Mouse (Mus musculus) liver, adult 2 months (tissue): Measurements from ENCODE around the gene Rsf1.

Source experiments
- CTCF ChIP-seq: fragments of 200-500 bp; IDR thresholded peaks from 2 replicates; pipeline ENCODE4 v1.5.1; 2011; ENCODE audit warnings: low read depth, low read length, control low read depth
- POLR2A ChIP-seq: fragments of 200-500 bp; IDR thresholded peaks from 2 replicates; pipeline ENCODE4 v1.6.1; 2011; ENCODE audit warnings: low read length, control low read depth; ENCODE audit not compliant: insufficient read depth; ENCODE audit errors: extremely low read depth

GRCm38 (mm10) chr7:97588506-97588905 is 8.8 kb downstream of the Rsf1 start:
- TF ChIP-seq POLR2A (no peak), CTCF (no peak)
